Mouse (Mus musculus) MEL (cell line): ENCODE measurements around the gene Slc5a11. TPM values are rescaled to one million over a fixed set of nuclear protein-coding genes. Genes with fewer than 3 reads are reported as not detected.

ENCODE experiments used
- DNase-seq: peaks from one replicate; pipeline ENCODE4 v3.0.0; 2011; ENCODE audit warnings: low read depth, low spot score
- H3K27ac ChIP-seq: 2 replicates; pipeline ENCODE4 v1.5.1; 2012; ENCODE audit warnings: low read depth, mild to moderate bottlenecking, control low read depth, low read length, moderate library complexity; ENCODE audit not compliant: control insufficient read depth
- H3K27me3 ChIP-seq, 2 experiments: fragments of 150-350 bp in 1 of 2; sonication (generic) in 1 of 2; 2 replicates each; pipeline ENCODE4 v1.6.1; 2012; ENCODE audit warnings: low read length in 2 of 2, mild to moderate bottlenecking in 2 of 2, improper control_type of control experiment in 1 of 2, moderate library complexity in 1 of 2; ENCODE audit not compliant: insufficient read depth in 2 of 2, control insufficient read depth in 1 of 2
- H3K36me3 ChIP-seq, 2 experiments: 2 replicates each; pipeline ENCODE4 v1.6.1; 2012 to 2014; ENCODE audit warnings: low read length in 2 of 2, improper control_type of control experiment in 1 of 2, inconsistent platforms in 1 of 2, mild to moderate bottlenecking in 1 of 2; ENCODE audit not compliant: insufficient read depth in 2 of 2, control insufficient read depth in 1 of 2
- H3K4me1 ChIP-seq, 2 experiments: fragments of 150-350 bp in 1 of 2; sonication (generic) in 1 of 2; 2 replicates each; pipeline ENCODE4 v1.6.1; 2012; ENCODE audit warnings: low read length in 2 of 2, improper control_type of control experiment in 1 of 2, mild to moderate bottlenecking in 1 of 2; ENCODE audit not compliant: insufficient read depth in 2 of 2, control insufficient read depth in 1 of 2
- H3K4me3 ChIP-seq, 2 experiments: fragments of 150-350 bp in 1 of 2; sonication (generic) in 1 of 2; 2 replicates each; pipeline ENCODE4 v1.5.1; 2012; ENCODE audit warnings: low read depth in 2 of 2, low read length in 2 of 2, mild to moderate bottlenecking in 2 of 2, moderate library complexity in 2 of 2, control low read depth in 1 of 2, improper control_type of control experiment in 1 of 2; ENCODE audit not compliant: control insufficient read depth in 1 of 2, insufficient read depth in 1 of 2
- H3K79me2 ChIP-seq: 2 replicates; pipeline ENCODE4 v1.6.1; 2012; ENCODE audit warnings: mild to moderate bottlenecking, low read length, moderate library complexity; ENCODE audit not compliant: control insufficient read depth, poor library complexity, insufficient read depth
- H3K9ac ChIP-seq: 2 replicates; pipeline ENCODE4 v1.6.1; 2012; ENCODE audit warnings: low read depth, mild to moderate bottlenecking, control low read depth, low read length, moderate library complexity; ENCODE audit not compliant: control insufficient read depth, poor library complexity, severe bottlenecking
- H3K9me3 ChIP-seq: fragments of 150-350 bp; sonication (generic); replicated peaks from 2 replicates; pipeline ENCODE4 v1.6.1; 2012; ENCODE audit warnings: mild to moderate bottlenecking, low read length, improper control_type of control experiment, moderate library complexity; ENCODE audit not compliant: insufficient read depth
- CTCF ChIP-seq, 3 experiments: IDR thresholded peaks in 2 of 3; conservative IDR thresholded peaks in 1 of 3; 2 replicates each; pipeline ENCODE4 v1.5.1; 2011 to 2012; ENCODE audit warnings: low read length in 3 of 3, low read depth in 2 of 3, mild to moderate bottlenecking in 2 of 3, improper control_type of control experiment in 1 of 3, inconsistent platforms in 1 of 3, mixed read lengths in 1 of 3, moderate library complexity in 1 of 3; ENCODE audit not compliant: control insufficient read depth in 1 of 3, insufficient read depth in 1 of 3, poor library complexity in 1 of 3, severe bottlenecking in 1 of 3
- JUND ChIP-seq: IDR thresholded peaks from 2 replicates; pipeline ENCODE4 v1.6.1; 2011; ENCODE audit warnings: low read depth, mild to moderate bottlenecking, improper control_type of control experiment, low read length
- MAFK ChIP-seq: IDR thresholded peaks from 2 replicates; pipeline ENCODE4 v1.6.1; 2011; ENCODE audit warnings: low read depth, mild to moderate bottlenecking, low read length, improper control_type of control experiment, borderline replicate concordance
- MAX ChIP-seq: IDR thresholded peaks from 2 replicates; pipeline ENCODE4 v1.6.1; 2011; ENCODE audit warnings: low read length, improper control_type of control experiment
- MEF2A ChIP-seq: IDR thresholded peaks from 2 replicates; pipeline ENCODE4 v1.6.1; 2014; ENCODE audit warnings: low read depth, mild to moderate bottlenecking, inconsistent platforms, low read length, improper control_type of control experiment; ENCODE audit not compliant: poor library complexity, insufficient replicate concordance, severe bottlenecking; ENCODE audit errors: extremely low read depth
- MXI1 ChIP-seq: IDR thresholded peaks from 2 replicates; pipeline ENCODE4 v1.6.1; 2011; ENCODE audit warnings: mild to moderate bottlenecking, low read depth, low read length, improper control_type of control experiment
- NRF1 ChIP-seq: IDR thresholded peaks from 2 replicates; pipeline ENCODE4 v1.6.1; 2014; ENCODE audit warnings: low read depth, mild to moderate bottlenecking, inconsistent platforms, low read length, improper control_type of control experiment, moderate library complexity; ENCODE audit not compliant: poor library complexity, insufficient read depth, severe bottlenecking
- POLR2A ChIP-seq, 2 experiments: IDR thresholded peaks; 2 replicates each; pipeline ENCODE4 v1.6.1; 2011 to 2012; ENCODE audit warnings: low read length in 2 of 2, mild to moderate bottlenecking in 2 of 2, control low read depth in 1 of 2, improper control_type of control experiment in 1 of 2, low read depth in 1 of 2, moderate library complexity in 1 of 2; ENCODE audit not compliant: control insufficient read depth in 1 of 2, insufficient read depth in 1 of 2, poor library complexity in 1 of 2
- POLR2AphosphoS2 ChIP-seq: IDR thresholded peaks from 2 replicates; pipeline ENCODE4 v1.6.1; 2011; ENCODE audit warnings: low read length, improper control_type of control experiment
- SIN3A ChIP-seq: IDR thresholded peaks from 2 replicates; pipeline ENCODE4 v1.6.1; 2012; ENCODE audit warnings: low read length, improper control_type of control experiment, inconsistent platforms
- TAL1 ChIP-seq: IDR thresholded peaks from 2 replicates; pipeline ENCODE4 v1.6.1; 2012; ENCODE audit warnings: mild to moderate bottlenecking, inconsistent platforms, low read length, moderate library complexity, mixed read lengths
- ZMIZ1 ChIP-seq: IDR thresholded peaks from 2 replicates; pipeline ENCODE4 v1.6.1; 2012; ENCODE audit warnings: low read depth, mild to moderate bottlenecking, inconsistent platforms, low read length, improper control_type of control experiment, moderate library complexity
- ZNF384 ChIP-seq: IDR thresholded peaks from 2 replicates; pipeline ENCODE4 v1.6.1; 2012; ENCODE audit warnings: low read depth, mild to moderate bottlenecking, inconsistent platforms, low read length, improper control_type of control experiment
- polyA plus RNA-seq, 2 experiments: library from polyadenylated mRNA; stranded (reverse) in 1 of 2; unstranded in 1 of 2; fragments of >175 nt in 1 of 2; fragments of >200 nt in 1 of 2; gene quantifications; 2 replicates each; pipeline versions ENCODE4 v1.2.1 to v1.2.4; 2012; ENCODE audit warnings: low replicate concordance in 2 of 2, low read depth in 1 of 2; ENCODE audit not compliant: insufficient read length in 2 of 2, insufficient read depth in 1 of 2, missing spikeins in 1 of 2
- total RNA-seq: library from RNA; depleted of rRNA; stranded (reverse); fragments of 300-350 nt; gene quantifications from 2 replicates; pipeline ENCODE4 v1.2.3, GENCODE M21; 2012

Slc5a11 gene
- total and polyA plus RNA-seq, 3 experiments = not detected

GRCm38 (mm10) chr7:123235449-123235848, 20.9 kb downstream of the Slc5a11 start:
- peak; percentile 75 for DNase-seq

GRCm38 (mm10) chr7:123238621-123239020, 24.0 kb downstream of the Slc5a11 start:
- Histone ChIP-seq H3K9ac (no peak overlapping the region), H3K4me3 (no peak overlapping the region), H3K9me3 (no peaks in the 10 kb centered on the region), H3K27me3 (peaks cover 0 to 3% of the 10 kb centered on the region in 2 experiments; a peak in 1 of 4 replicates), H3K4me1 (no peaks in the 10 kb centered on the region), H3K27ac (no peak overlapping the region), H3K79me2 (no peaks in the 10 kb centered on the region), H3K36me3 (no peaks in the 10 kb centered on the region)
- no peak for DNase-seq
- TF ChIP-seq MAFK (no peak), MAX (no peak), POLR2A (IDR thresholded peaks at IDR 0.05; ENCODE audit: control insufficient read depth in 1 of 2, insufficient read depth in 1 of 2, low read depth in 1 of 2, low read length in 2 of 2, poor library complexity in 1 of 2) (no peak), CTCF (IDR thresholded peaks at IDR 0.05 in 2 of 3, conservative IDR thresholded peaks at IDR 0.05 in 1 of 3; ENCODE audit: control insufficient read depth in 1 of 3, insufficient read depth in 1 of 3, low read depth in 2 of 3, low read length in 3 of 3, poor library complexity in 1 of 3, severe bottlenecking in 1 of 3) (no peak)

More at GRCm38 (mm10) chr7:123235449-123235848, 20.9 kb downstream of the Slc5a11 start:
- H3K4me3 ChIP-seq = no peak overlapping the region
- peaks cover 0 to 5% of the 10 kb centered on the region in 2 experiments; a peak in 2 of 4 replicates for H3K27me3 ChIP-seq
- H3K9ac ChIP-seq = no peak overlapping the region
- H3K27ac ChIP-seq = no peak overlapping the region
- H3K9me3 ChIP-seq = no peaks in the 10 kb centered on the region
- H3K4me1 ChIP-seq = no peaks in the 10 kb centered on the region
- no peaks in the 10 kb centered on the region for H3K79me2 ChIP-seq
- TF ChIP-seq TAL1 (no peak), SIN3A (0 out of 2 replicates have a peak, but pooled peaks have one; percentile 36), MXI1 (peak; percentile 24; the same call in 1 of the 2 replicates)
- H3K36me3 ChIP-seq = no peaks in the 10 kb centered on the region

GRCm38 (mm10) chr7:123240064-123240463, 25.5 kb downstream of the Slc5a11 start:
- Histone ChIP-seq H3K9ac (no peak overlapping the region), H3K79me2 (no peaks in the 10 kb centered on the region), H3K27me3 (peaks cover 0 to 3% of the 10 kb centered on the region in 2 experiments; a peak in 1 of 4 replicates), H3K27ac (no peak overlapping the region), H3K4me3 (no peak overlapping the region), H3K4me1 (peaks cover 2 to 4% of the 10 kb centered on the region in 2 experiments; a peak in 2 of 4 replicates), H3K36me3 (no peaks in the 10 kb centered on the region), H3K9me3 (no peaks in the 10 kb centered on the region)
- TF ChIP-seq TAL1 = no peak
- no peak for TF ChIP-seq ZNF384
- TF ChIP-seq NRF1 = no peak
- TF ChIP-seq POLR2AphosphoS2 = no peak
- TF ChIP-seq ZMIZ1 = no peak
- no peak for TF ChIP-seq JUND
- no peak for TF ChIP-seq MXI1
- no peak for TF ChIP-seq MEF2A
- no peak for TF ChIP-seq POLR2A (IDR thresholded peaks at IDR 0.05; ENCODE audit: control insufficient read depth in 1 of 2, insufficient read depth in 1 of 2, low read depth in 1 of 2, low read length in 2 of 2, poor library complexity in 1 of 2)
- DNase-seq = no peak
